Mouse (Mus musculus): Measurements from ENCODE around the gene Traip. TPM values are rescaled to one million over a fixed set of nuclear protein-coding genes. Genes with fewer than 3 reads are reported as not detected.

The Traip gene
- polyA plus RNA-seq (2012): 4.1 and 9.1 TPM in 2 replicates

DNA sequence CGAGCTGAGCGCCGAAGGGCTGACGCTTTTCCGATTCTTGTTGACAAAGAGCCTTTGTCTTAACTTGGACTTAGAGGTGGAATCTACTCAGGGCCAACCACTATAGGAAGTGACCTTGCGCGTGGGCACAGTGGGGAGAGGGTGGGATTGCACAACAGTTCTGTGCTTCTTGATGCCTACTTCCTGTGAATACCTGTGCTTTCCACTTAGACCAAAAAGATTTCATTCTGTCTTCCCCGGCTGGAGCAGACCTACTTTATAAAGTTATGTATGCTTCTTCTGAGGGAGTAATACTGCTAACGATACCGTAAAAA is at the start of gene Traip:
Gene Traip, plus strand, starts transcription at position 215 of the 314 bp plus-strand sequence.
- no peak for TF ChIP-seq GATA1 (IDR thresholded peaks at IDR 0.05; ENCODE audit: low read length)

DNA sequence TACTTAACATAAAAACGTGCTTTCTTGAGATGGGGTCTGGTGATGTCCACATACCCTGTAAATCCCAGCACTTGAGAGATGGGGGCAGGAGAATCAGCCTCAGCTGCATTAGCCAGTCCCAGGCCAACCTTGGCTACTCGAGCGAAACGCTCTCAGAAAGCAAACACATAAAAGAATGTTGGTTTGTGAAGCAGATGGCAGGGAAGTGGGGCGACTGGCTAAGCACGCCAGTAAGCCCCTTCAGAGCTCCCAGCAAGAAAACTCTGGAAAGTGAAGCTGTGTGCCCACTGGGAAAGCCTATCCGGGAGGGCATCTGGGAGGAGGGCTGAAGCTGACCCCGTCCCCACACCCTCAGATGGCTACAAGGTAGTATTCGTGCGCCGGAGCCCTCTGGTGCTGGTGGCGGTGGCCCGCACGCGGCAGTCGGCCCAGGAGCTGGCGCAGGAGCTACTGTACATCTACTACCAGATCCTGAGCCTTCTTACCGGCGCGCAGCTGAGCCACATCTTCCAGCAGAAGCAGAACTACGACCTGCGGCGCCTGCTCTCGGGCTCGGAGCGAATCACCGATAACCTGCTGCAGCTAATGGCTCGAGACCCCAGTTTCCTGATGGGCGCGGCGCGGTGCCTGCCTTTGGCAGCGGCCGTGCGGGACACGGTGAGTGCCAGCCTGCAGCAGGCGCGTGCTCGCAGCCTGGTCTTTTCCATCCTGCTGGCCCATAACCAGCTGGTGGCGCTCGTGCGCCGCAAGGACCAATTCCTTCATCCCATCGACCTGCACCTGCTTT is 48.9 kb upstream of the Traip start:
- TF ChIP-seq GATA1 (IDR thresholded peaks at IDR 0.05; ENCODE audit: low read length): no peak

DNA sequence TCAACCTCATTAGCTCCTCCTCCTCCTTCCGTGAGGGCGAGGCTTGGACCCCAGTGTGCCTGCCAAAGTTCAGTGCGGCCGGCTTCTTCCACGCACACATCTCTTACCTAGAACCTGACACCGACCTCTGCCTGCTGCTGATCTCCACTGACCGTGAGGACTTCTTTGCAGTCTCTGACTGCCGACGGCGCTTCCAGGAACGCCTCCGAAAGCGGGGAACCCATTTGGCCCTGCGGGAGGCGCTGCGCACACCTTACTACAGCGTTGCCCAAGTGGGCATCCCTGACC is 48.4 kb upstream of the Traip start:
- no peak for TF ChIP-seq GATA1 (IDR thresholded peaks at IDR 0.05; ENCODE audit: low read length)

DNA sequence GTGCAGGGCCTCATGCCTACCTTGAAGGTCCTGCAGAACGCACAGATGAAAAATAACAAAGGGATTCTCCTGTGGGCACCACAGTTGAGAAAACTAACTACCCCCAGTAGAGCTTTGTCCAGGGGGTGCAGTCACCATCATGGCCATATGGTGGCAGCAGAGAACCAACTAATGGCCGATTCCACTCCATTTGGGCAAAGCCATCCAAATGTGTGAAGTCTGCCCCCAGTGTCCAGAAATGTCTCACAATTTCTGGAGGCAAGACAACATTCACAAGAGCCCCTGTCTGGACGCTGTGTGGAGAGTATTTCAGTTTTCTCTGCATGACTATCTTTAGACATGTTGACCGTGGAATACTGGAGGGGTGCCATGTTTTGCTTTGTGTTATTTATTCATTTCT is 45.2 kb upstream of the Traip start:
- no peak for TF ChIP-seq GATA1 (IDR thresholded peaks at IDR 0.05; ENCODE audit: low read length)

DNA sequence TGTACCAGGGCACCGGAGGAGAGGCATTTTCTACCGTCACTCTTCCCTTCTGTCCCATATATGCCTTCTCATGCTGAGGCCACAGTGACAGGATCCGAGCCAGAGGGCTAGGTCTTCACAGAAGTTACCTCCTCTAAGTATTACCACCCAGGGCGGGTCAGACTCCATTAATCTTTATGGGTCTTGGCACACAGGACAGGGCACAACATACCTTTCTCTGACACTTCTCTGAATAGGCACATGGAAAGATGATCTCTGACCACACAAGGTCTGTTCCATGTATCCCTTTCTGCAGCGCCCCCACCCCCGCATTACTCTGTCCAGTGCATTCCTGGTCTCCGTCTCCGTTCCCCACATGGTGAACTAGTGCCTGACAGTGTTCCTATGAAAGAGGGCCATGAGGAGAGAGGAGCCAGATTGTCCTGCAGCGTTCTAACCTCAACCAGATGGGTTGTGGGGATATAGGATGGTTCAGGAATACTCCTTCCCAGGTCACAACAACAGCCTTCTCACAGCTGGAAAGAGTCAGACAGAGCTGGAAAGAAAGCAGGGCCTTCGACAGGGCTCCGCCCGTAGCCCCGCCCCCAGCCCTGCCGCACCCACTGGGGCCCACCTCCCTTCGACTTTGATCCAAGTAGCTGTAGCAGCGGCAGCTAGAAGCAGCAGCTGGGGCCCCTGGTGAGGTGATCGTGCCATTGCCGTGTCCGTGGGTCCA is 43.5 kb upstream of the Traip start, which contains the start of gene Mst1r:
Gene Mst1r, plus strand, starts transcription at position 622 of the 715 bp plus-strand sequence.
- TF ChIP-seq GATA1 (IDR thresholded peaks at IDR 0.05; ENCODE audit: low read length): no peak

DNA sequence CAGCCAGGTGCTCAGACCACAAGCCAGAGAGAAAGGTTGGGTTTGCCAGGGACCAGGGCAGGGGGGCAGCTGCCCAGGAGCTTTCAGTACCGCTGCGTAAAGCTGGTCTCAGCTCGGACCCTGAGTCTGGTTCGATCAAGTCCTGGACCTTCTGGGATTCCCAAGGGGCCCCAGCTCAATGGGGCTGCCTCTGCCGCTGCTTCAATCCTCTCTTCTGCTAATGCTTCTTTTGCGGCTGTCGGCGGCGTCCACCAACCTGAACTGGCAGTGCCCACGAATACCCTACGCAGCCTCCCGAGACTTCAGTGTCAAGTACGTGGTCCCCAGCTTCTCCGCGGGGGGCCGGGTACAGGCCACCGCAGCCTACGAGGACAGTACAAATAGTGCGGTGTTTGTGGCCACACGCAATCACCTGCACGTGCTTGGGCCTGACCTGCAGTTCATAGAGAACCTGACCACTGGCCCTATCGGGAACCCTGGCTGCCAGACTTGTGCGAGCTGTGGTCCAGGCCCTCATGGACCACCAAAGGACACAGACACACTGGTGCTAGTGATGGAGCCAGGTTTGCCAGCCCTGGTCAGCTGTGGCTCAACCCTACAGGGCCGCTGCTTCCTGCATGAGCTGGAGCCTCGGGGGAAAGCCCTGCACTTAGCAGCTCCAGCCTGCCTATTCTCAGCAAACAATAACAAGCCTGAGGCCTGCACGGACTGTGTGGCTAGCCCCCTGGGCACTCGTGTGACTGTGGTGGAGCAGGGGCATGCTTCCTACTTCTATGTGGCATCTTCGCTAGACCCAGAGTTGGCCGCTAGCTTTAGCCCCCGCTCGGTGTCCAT is 42.8 kb upstream of the Traip start:
- no peak for TF ChIP-seq GATA1 (IDR thresholded peaks at IDR 0.05; ENCODE audit: low read length)

DNA sequence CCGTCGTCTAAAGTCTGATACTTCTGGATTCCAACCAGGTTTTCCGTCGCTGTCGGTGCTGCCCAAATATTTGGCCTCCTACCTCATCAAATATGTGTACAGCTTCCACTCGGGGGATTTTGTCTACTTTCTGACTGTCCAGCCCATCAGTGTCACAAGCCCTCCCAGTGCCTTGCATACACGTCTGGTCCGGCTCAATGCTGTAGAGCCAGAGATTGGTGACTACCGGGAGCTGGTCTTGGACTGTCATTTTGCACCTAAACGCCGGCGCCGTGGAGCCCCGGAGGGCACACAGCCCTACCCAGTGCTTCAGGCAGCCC is 42.2 kb upstream of the Traip start:
- TF ChIP-seq GATA1 (IDR thresholded peaks at IDR 0.05; ENCODE audit: low read length): no peak

DNA sequence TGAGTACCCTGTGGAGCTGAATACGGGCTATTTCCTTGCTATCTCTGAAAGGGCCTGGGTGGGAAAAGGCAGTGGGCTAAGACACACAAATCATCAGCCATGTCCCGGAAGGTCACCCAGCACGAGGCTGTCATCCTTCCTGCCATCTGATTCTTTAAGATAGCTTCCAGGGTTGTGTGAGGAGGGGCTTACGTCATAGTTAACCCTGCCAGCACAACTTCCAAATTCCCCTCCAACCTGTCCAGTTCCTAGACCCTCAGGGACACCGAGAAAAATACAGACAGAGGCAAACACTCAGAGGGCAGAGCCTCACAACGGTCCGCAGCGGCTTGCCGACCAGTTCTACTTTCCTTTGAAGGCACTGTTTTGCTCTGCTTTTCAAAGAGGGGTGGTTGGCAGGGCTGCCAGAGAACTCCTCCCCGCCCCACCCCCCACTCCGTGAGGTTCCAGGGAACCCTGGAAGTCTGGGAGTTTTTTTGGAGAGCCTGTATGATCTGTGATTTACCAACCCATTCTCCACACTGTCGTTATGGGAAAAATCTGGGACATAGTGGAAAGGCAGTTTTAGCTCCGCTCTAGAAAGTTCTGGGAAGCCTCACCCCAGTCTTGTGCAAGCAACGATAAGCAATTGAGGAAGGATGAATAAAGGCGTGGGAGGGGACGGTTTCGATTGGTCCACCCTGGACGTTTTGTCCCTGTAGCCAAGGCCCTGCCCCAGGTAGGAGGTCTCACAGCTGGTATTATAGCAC is 41.4 kb upstream of the Traip start:
- no peak for TF ChIP-seq GATA1 (IDR thresholded peaks at IDR 0.05; ENCODE audit: low read length)

DNA sequence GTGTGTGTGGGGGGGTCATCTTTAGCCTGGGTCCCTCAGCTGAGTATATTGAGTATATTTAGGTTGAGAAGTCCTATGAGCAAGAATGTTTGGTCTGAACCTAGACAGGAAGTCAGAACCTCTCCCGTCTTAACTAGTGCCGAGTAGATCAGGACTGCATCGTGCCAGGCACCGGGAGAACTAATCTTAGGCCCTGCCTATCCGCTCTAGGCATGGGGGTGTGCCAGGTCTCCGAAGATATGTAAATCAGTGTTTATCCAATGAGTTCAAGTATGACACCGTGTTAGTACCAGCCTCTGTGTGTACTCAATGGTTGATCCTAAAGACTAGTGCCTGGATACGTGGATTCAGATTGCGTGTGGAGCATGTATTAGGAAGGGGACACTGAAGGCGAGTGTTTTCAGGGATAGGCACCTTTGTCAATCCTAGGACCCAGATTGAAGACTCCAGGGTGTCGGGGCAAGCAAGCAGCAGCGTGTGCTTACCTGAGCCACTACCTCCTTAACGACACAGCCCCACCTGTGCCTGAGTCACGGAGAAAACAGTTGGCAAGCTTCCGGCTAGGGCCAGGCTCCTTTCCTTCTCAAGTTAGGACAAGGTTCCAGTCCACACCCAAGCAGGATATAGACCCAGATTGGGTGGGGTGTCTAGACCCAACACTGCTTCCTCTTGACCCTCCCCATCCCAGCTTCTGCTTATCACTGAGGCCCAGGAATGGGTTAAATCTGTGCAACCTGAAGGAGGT is 39.7 kb upstream of the Traip start:
- TF ChIP-seq GATA1 (IDR thresholded peaks at IDR 0.05; ENCODE audit: low read length): no peak

DNA sequence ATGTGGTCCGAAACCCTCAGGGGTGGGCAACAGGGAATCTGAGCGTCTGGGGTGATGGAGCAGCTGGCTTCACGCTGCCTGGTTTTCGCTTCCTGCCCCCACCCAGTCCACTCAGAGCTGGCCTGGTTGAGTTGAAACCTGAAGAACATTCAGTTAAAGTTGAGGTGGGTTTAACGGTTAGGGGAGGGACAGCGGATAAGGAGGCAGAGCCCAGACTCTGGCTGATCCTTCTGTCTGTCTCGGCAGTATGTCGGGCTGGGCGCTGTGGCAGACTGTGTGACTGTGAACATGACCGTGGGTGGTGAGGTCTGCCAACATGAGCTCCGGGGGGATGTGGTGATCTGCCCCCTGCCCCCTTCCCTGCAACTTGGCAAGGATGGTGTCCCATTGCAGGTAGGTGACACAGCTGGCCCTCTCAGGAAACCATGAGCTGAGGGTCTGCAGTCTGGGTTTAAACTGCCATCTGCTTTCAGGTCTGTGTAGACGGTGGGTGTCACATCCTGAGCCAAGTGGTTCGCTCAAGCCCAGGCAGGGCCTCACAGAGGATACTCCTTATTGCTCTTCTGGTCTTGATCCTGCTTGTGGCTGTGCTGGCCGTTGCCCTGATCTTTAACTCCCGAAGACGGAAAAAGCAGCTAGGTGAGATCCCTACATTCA is 35.0 kb upstream of the Traip start:
- no peak for TF ChIP-seq GATA1 (IDR thresholded peaks at IDR 0.05; ENCODE audit: low read length)

DNA sequence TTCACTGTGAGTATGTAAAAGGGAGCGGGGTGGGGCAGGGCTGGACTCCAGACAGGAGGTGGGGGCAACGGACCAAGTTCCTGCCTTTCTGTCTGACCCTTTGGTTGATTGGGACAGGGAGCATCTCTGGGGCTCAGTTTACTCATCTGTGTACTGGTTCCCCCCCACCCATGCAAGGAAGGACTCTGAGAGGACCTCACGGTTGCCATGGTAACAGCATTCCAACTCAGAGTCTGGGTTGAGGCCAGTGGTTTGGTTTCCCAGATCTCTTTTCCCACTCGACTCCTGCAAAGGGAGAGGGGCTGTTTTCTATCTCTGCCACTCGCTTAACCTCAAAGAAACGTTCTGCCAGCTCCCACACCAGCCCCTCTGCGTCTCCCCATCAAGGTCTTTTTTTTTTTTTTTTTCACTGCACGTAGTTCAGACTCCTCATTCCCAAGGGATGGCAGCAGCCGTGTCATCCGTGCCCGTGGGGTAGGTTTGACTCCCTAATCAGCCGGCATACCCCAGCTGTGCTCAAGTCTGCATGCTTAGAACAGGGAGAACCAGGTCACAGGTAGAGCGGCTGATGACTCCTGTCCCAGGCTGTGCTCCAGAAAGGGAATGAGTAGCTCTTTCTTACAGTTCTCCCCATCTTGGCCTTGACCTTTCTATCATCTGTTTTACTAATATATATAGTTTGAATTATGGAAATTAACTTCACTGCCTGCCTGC is 31.9 kb upstream of the Traip start:
- no peak for TF ChIP-seq GATA1 (IDR thresholded peaks at IDR 0.05; ENCODE audit: low read length)

DNA sequence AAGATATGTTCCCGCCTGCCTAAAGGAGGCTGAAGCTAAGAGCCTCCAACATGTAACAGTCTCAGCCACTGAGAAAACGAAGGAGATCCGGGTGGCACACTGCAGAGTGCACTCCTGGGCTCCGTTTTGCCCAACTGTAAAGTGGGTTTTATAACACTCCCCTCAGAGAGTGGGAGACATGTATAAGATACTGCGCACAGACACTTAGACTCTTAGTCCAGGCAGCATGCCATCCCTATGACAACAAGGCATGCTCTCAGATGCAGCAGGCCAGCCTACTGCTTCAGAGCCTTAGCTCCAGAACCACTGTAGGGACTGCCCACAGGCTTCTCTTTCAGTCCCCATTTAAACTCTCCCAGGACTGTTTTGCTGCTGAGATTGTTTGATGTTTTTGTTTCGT is 31.1 kb upstream of the Traip start:
- no peak for TF ChIP-seq GATA1 (IDR thresholded peaks at IDR 0.05; ENCODE audit: low read length)

DNA sequence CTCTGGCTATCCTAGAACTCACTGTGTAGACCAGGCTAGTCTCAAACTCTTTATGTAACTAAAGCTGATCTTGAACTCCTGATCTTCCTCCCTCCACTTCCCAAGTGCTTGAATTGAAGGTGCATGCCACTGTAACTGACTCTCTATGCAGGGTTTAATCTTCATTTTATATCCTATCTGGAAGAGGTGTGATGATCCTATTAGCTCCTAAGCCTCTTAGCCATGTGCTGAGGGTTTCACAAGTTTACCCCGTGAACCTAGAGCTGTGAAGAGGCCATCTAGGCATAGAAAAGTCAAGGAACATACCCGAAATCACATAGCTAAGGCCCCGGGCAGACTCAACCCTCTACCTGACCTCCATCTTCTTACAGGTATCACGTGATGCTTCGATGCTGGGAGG is 30.5 kb upstream of the Traip start:
- no peak for TF ChIP-seq GATA1 (IDR thresholded peaks at IDR 0.05; ENCODE audit: low read length)

DNA sequence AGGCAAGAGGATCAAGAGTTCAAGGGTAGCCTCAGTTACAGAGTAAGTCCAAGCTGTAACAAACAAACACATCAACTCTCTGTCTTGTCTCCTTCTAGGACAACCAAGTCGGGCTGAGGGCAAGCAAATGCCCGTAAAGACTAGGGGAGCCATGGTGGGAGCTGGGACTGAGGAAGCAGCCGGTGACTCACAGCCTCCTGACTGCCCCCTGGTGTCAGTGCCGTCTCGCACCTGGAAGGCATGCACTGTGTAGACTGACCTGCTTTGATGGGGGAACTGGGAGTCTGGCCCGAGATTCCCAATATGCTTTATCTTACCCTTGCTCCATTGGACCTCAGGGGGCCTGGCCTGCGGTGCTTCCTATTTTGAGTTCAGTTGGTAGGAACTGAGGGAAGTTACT is 26.9 kb upstream of the Traip start:
- TF ChIP-seq GATA1 (IDR thresholded peaks at IDR 0.05; ENCODE audit: low read length): no peak

Data from G1E-ER4 (cell line).